Mouse (Mus musculus): ENCODE data around the gene Ppp1r8. TPM values are rescaled to one million over a fixed set of nuclear protein-coding genes. Genes with fewer than 3 reads are reported as not detected.

Ppp1r8 gene
- polyA plus RNA-seq, 1 experiment = 59.8 TPM

GRCm38 (mm10) chr4:132783732-132784131 is 59.2 kb downstream of the Ppp1r8 start:
- no peak for DNase-seq (ENCODE audit: extremely low spot score in 1 of 2, low spot score in 1 of 2)

GRCm38 (mm10) chr4:132780288-132780687 is 62.7 kb downstream of the Ppp1r8 start:
- DNase-seq (ENCODE audit: extremely low spot score in 1 of 2, low spot score in 1 of 2) = no peak

- DNase-seq (ENCODE audit: extremely low spot score in 1 of 2, low spot score in 1 of 2) = no peak
These were observed 64.3 kb downstream of the Ppp1r8 start for GRCm38 (mm10) chr4:132778562-132779201.

Other genes starting within 250 kb of the Ppp1r8 start
- 24.1 and 24.4 TPM in 2 replicates for gene Eya3, start 204.2 kb downstream of the Ppp1r8 start, polyA plus RNA-seq (2012; rRNA removed)
- gene Xkr8, start 110.6 kb downstream of the Ppp1r8 start, polyA plus RNA-seq (2012; rRNA removed) = 3.0 and 4.1 TPM in 2 replicates
- gene Smpdl3b, start 85.9 kb downstream of the Ppp1r8 start, polyA plus RNA-seq (2012; rRNA removed) = 2.2 and 3.1 TPM in 2 replicates
- 13.2 and 16.6 TPM in 2 replicates for gene Rpa2, start 74.8 kb downstream of the Ppp1r8 start, polyA plus RNA-seq (2012; rRNA removed)
- gene Themis2, start 46.8 kb downstream of the Ppp1r8 start, polyA plus RNA-seq (2012; rRNA removed) = 1.1 and 1.2 TPM in 2 replicates
- gene Stx12, start 41.3 kb upstream of the Ppp1r8 start, polyA plus RNA-seq (2012; rRNA removed) = 101 and 110 TPM in 2 replicates
- gene Fam76a, start 79.4 kb upstream of the Ppp1r8 start, polyA plus RNA-seq (2012; rRNA removed) = 33.3 and 38.7 TPM in 2 replicates
- 0.18 and 0.19 TPM in 2 replicates for gene Fgr, start 130.9 kb upstream of the Ppp1r8 start, polyA plus RNA-seq (2012; rRNA removed)
- 28.5 and 28.6 TPM in 2 replicates for gene Ahdc1, start 168.1 kb upstream of the Ppp1r8 start, polyA plus RNA-seq (2012; rRNA removed)